Mouse (Mus musculus) thymus, adult 2 months (tissue): ENCODE measurements around the gene Snrpc. TPM values are rescaled to one million over a fixed set of nuclear protein-coding genes. Genes with fewer than 3 reads are reported as not detected.
A peak's percentile ranks its signal among the peaks of the same experiment; 100 is the strongest.

ENCODE experiments used
- DNase-seq: peaks from one replicate; pipeline ENCODE4 v3.0.0; 2021
- H3K27ac ChIP-seq: fragments of 200-500 bp; 2 replicates; pipeline ENCODE4 v1.5.1; 2012; ENCODE audit warnings: low read length, control low read depth; ENCODE audit not compliant: control insufficient read depth, insufficient read depth
- H3K27me3 ChIP-seq: fragments of 200-500 bp; 2 replicates; pipeline ENCODE4 v1.6.1; 2012; ENCODE audit warnings: mild to moderate bottlenecking, low read length, moderate library complexity, mixed read lengths; ENCODE audit not compliant: control insufficient read depth, insufficient read depth
- H3K36me3 ChIP-seq: fragments of 200-500 bp; 2 replicates; pipeline ENCODE4 v1.6.1; 2012; ENCODE audit warnings: mild to moderate bottlenecking, low read length, moderate library complexity; ENCODE audit not compliant: control insufficient read depth, insufficient read depth
- H3K4me1 ChIP-seq: fragments of 200-500 bp; replicated peaks from 2 replicates; pipeline ENCODE4 v1.6.1; 2012; ENCODE audit warnings: low read length; ENCODE audit not compliant: control insufficient read depth, insufficient read depth
- H3K4me3 ChIP-seq: fragments of 200-500 bp; 2 replicates; pipeline ENCODE4 v1.5.1; 2012; ENCODE audit warnings: mild to moderate bottlenecking, low read length, control low read depth, moderate library complexity; ENCODE audit not compliant: control insufficient read depth, insufficient read depth
- CTCF ChIP-seq: fragments of 200-500 bp; IDR thresholded peaks from 2 replicates; pipeline ENCODE4 v1.5.1; 2012; ENCODE audit warnings: mild to moderate bottlenecking, control low read depth, low read length, moderate library complexity, borderline replicate concordance; ENCODE audit not compliant: control insufficient read depth, poor library complexity, insufficient read depth; ENCODE audit errors: extremely low read depth
- POLR2A ChIP-seq: fragments of 200-500 bp; IDR thresholded peaks from 2 replicates; pipeline ENCODE4 v1.6.1; 2012; ENCODE audit warnings: mild to moderate bottlenecking, low read length, control low read depth, moderate library complexity; ENCODE audit not compliant: control insufficient read depth, poor library complexity, insufficient read depth; ENCODE audit errors: extremely low read depth
- WGBS: fragments of 180-500 bp; shearing (Covaris S2); methylation state at CpG from one replicate; pipeline ENCODE4 v1.1.7; 2018; 5-methylcytosine and 5-hydroxymethylcytosine counted together
- polyA plus RNA-seq: library from polyadenylated mRNA; depleted of rRNA; stranded (reverse); fragments of >200 nt; gene quantifications from 2 replicates; pipeline ENCODE4 v1.2.3, GENCODE M21; 2012

Gene Snrpc
- polyA plus RNA-seq, 1 experiment: 192 TPM

GRCm38 (mm10) chr17:27804803-27805770, 32.9 kb upstream of the Snrpc start:
- Histone ChIP-seq H3K4me1 (peaks cover 3% of the 10 kb centered on the region), H3K27ac (no peak overlapping the region), H3K27me3 (no peaks in the 10 kb centered on the region), H3K36me3 (no peaks in the 10 kb centered on the region), H3K4me3 (no peak overlapping the region)
- DNase-seq: no peak
- 83% methylated on average over 10 of the region's 10 CpGs for WGBS
- no peak for TF ChIP-seq CTCF
- no peak for TF ChIP-seq POLR2A

GRCm38 (mm10) chr17:27807542-27808078, 30.3 kb upstream of the Snrpc start:
- TF ChIP-seq CTCF: no peak
- TF ChIP-seq POLR2A: no peak
- Histone ChIP-seq H3K27ac (no peak overlapping the region), H3K27me3 (no peaks in the 10 kb centered on the region), H3K4me1 (no peaks in the 10 kb centered on the region), H3K36me3 (no peaks in the 10 kb centered on the region), H3K4me3 (no peak overlapping the region)
- no peak for DNase-seq
- 69% methylated on average over 2 of the region's 2 CpGs for WGBS

- H3K36me3 ChIP-seq: no peaks in the 10 kb centered on the region
- H3K27ac ChIP-seq: no peak overlapping the region
- no peaks in the 10 kb centered on the region for H3K4me1 ChIP-seq
- DNase-seq: no peak
- no peaks in the 10 kb centered on the region for H3K27me3 ChIP-seq
- TF ChIP-seq CTCF (no peak), POLR2A (no peak)
- H3K4me3 ChIP-seq: no peak overlapping the region
- WGBS: 88% methylated on average over 16 of the region's 16 CpGs
Observed at GRCm38 (mm10) chr17:27810569-27811331, 27.2 kb upstream of the Snrpc start.

GRCm38 (mm10) chr17:27811980-27812379, 26.0 kb upstream of the Snrpc start:
- Histone ChIP-seq H3K36me3 (no peaks in the 10 kb centered on the region), H3K27ac (no peak overlapping the region), H3K27me3 (no peaks in the 10 kb centered on the region), H3K4me1 (no peaks in the 10 kb centered on the region), H3K4me3 (no peak overlapping the region)
- DNase-seq: no peak
- TF ChIP-seq CTCF: no peak
- no peak for TF ChIP-seq POLR2A
- 80% methylated on average over 3 of the region's 3 CpGs for WGBS

- DNase-seq: no peak
- no peaks in the 10 kb centered on the region for H3K36me3 ChIP-seq
- H3K27me3 ChIP-seq: no peaks in the 10 kb centered on the region
- H3K27ac ChIP-seq: no peak overlapping the region
- no peak overlapping the region for H3K4me3 ChIP-seq
- TF ChIP-seq CTCF: no peak
- TF ChIP-seq POLR2A: no peak
- peaks cover 11% of the 10 kb centered on the region for H3K4me1 ChIP-seq
Observed at GRCm38 (mm10) chr17:27814606-27815005, 23.3 kb upstream of the Snrpc start.

- DNase-seq: no peak
- H3K4me1 ChIP-seq: peaks cover 19% of the 10 kb centered on the region
Observed at GRCm38 (mm10) chr17:27819011-27819410, 18.9 kb upstream of the Snrpc start.

More at GRCm38 (mm10) chr17:27819011-27819410, 18.9 kb upstream of the Snrpc start:
- TF ChIP-seq POLR2A: no peak
- TF ChIP-seq CTCF: no peak
- no peak overlapping the region for H3K27ac ChIP-seq
- H3K27me3 ChIP-seq: no peaks in the 10 kb centered on the region
- peak overlapping the region; percentile 68 for H3K4me3 ChIP-seq
- 28% methylated on average over 7 of the region's 7 CpGs for WGBS
- no peaks in the 10 kb centered on the region for H3K36me3 ChIP-seq
